Mouse (Mus musculus): ENCODE results near the gene Gm3476.
"Not testable (repeated sequence)": the region's sequence is repeated elsewhere in the genome, so short reads cannot be mapped to it uniquely, and the experiment has no call there.

The Gm3476 gene
- long read RNA-seq, experiment 1: 0 reads
- long read RNA-seq, experiment 2: 0 reads

DNA sequence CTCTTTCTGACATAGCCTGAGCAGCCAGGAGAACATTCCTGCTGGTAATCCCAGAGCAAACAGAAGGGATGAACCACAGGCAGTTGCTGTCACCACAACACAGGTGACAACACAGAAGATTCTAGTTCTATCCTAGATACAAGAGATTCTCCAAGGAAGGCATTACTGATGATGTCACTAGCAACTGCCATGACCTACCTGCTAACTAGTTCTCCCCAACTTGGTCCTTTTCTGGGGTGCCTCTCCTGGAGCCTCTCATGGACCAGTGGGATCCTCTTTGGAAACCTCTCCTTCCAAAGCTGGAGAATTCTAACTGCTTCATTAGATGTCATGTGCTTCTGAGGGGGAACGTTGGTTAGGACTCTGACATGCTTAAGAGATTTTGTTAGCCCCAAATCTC is at the start of gene Gm3476:
Gene Gm3476, minus strand, starts transcription at position 101 of the 400 bp plus-strand sequence.
- intact Hi-C loops (cut with DNase I): not testable (repeated sequence)

DNA sequence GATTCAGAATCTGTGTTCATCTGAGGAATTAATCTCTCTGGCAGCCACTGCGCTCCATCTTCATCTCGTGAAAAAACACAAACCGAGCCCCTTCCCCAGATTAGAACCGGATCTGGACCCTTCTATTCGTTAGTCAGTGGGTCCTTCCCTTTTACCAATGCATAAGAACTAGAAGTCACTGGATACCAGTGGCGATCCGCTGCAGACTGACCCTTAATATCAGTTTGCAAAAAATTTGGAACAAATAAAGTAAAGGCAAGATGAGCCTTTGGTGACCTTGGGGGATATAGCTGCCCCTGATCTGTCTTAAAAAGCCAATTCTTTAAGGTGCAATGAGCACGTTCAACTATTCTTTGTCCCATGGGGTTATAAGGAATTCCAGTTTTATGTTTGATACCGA is 37.9 kb upstream of the Gm3476 start:
- intact Hi-C loops (cut with DNase I): not testable (repeated sequence)

DNA sequence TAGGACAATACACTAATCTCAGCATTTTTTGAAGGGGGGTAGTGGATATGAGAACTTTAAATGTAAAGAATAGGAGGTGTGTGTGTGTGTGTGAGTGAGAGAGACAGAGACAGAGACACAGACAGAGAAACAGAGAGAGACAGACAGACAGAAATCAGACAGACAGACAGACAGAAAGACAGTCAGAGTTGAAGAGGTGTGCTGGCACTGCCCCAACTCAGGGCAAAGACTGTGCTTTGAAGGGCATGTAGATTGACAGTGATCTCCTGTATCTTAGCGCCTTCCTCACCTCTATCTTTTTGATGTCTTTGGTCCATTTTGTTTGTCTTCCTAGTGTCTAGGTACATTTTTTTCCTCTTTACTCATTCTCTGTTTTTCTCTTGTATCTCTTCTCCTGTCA is 35.5 kb upstream of the Gm3476 start:
- intact Hi-C loops (cut with DNase I): not testable (repeated sequence)

DNA sequence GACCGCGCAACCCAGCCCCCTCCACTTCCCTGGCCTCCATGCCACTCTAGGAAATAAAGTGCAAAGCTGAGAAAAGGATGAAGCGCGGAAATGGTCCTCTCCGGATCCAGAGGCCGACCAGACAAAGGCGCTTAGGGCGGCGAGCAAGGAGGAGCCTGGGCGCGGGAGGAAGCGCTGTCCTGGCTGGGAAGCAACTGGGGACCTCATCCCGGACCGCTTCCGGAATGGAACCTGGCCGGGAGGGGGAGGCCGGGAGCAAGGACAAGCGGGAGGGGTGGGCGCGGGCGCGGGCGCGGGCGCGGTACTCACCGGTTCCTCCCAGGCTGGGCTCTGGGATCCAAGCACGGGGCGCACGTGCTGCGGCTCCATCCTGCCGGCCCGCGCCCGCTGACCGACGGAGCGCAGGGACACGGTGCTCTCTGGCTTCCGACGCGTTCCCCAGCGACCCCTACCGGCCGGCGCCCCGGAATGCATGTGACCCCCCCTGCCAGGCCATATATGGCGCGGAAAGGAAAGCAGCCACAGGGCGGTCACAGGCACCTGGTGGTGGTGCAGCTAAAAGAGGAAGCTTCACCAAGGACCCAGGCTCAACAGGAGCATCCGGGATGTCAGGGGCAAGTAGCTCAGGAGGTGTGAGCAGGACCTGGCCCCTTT is 17.2 kb downstream of the Gm3476 start, which contains the start of gene Gm3468:
Gene Gm3468, minus strand, starts transcription at position 394 of the 654 bp plus-strand sequence.
- intact Hi-C loops (cut with DNase I): not testable (repeated sequence)

DNA sequence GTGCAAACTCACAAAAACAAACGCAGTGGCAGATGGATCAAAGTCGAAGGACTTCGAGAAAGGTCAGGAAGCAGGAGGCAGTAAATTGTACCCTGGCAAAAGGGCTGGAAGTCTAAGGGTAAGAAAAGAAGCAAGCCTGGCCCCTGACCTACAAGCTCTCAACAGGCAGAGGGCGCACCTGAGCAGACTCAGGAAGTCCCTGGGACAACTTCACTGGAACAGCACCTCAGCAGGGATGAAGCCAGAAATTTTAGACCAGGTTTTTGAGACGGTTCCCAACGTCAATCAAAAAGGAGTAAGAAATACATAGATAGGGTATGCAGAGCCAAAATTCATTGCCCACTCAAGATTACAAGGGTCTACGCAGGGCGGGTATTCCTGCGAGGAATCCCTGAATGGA is 18.1 kb downstream of the Gm3476 start:
- intact Hi-C loops (cut with DNase I): not testable (repeated sequence)

GRCm38 (mm10) chr14:6093842-6094241 is 31.8 kb downstream of the Gm3476 start, which contains the start of gene Gm8206:
Gene Gm8206 (minus strand): TSS chr14:6093942.
- intact Hi-C loops (cut with DNase I): not testable (repeated sequence)

DNA sequence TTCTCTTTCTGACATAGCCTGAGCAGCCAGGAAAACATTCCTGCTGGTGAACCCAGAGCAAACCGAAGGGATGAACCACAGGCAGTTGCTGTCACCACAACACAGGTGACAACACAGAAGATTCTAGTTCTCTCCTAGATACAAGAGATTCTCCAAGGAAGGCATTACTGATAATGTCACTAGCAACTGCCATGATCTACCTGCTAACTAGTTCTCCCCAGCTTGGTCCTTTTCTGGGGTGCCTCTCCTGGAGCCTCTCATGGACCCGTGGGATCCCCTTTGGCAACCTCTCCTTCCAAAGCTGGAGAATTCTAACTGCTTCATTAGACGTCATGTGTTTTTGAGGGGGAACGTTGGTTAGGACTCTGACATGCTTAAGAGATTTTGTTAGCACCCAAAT is 67.4 kb downstream of the Gm3476 start, which contains the start of gene Gm6337:
Gene Gm6337, minus strand, starts transcription at position 101 of the 400 bp plus-strand sequence.
- intact Hi-C loops (cut with DNase I): not testable (repeated sequence)

Data from adrenal gland (tissue).